Mouse (Mus musculus): ENCODE results near the gene Zfp853. TPM values are rescaled to one million over a fixed set of nuclear protein-coding genes. Genes with fewer than 3 reads are reported as not detected.

The Zfp853 gene
- polyA plus RNA-seq, 1 experiment from 2014 or later: 0.14 TPM

DNA sequence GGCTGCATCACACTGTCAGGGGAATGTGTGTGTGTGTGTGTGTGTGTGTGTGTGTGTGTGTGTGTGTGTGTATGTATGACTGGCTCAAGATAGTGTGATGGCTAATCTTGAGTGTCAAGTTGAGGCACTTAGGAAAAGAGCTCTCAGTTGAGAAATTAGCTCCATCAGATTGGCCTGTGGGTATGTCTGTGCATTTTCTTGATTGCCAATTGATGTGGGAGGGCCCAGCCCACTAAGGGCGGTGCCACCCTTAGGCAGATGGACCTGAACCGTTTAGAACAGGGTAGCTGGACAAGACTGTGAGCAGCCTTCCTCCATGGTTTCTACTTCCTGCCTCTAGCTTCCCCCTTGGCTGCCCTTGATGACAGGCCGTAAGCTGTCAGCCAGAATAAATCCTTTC lies 21.3 kb downstream of the Zfp853 start:
- Histone ChIP-seq H3K4me2 (ENCODE audit: low read length) (no peak overlapping the region), H3K27ac (no peak overlapping the region), H3K9ac (ENCODE audit: low read depth, low read length) (no peak overlapping the region), H3K4me1 (replicated peaks; ENCODE audit: insufficient read depth, low read length) (no peaks in the 10 kb centered on the region; the same call in 1 of the 2 replicates), H3K4me3 (replicated peaks; ENCODE audit: low read depth, low read length) (no peak overlapping the region), H3K9me3 (replicated peaks; ENCODE audit: low read length) (no peaks in the 10 kb centered on the region), H3K27me3 (ENCODE audit: insufficient read depth, low read length) (peaks cover 2% of the 10 kb centered on the region; the same call in 1 of the 2 replicates), H3K36me3 (ENCODE audit: insufficient read depth, low read length) (no peaks in the 10 kb centered on the region)
- DNase-seq (ENCODE audit: low spot score) (no peak), ATAC-seq (replicated peaks; ENCODE audit: low FRiP score, low read depth) (no peak)
- TF ChIP-seq CTCF (IDR thresholded peaks at IDR 0.05; ENCODE audit: low read depth): no peak
- WGBS: 61% methylated on average over 3 of the region's 3 CpGs

DNA sequence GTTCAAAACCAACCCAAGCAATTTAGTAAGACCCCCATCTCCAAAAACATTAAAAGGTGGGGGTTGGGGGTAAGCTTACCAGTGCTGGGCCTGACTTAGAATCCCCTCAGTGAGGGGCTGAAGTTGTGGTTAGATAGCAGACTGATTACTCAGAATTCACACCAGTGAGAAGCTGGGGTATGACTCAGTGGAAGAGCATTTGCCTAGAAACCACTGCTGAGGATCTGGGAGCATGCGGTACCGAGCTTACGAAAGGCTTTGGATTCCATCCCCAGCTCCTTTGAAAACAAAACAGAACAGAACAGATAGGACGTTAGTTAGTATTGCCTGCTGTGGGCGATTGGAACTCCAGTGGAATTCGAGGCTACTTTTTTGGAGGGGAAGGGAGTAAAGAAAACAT lies 21.8 kb downstream of the Zfp853 start:
- H3K9me3 ChIP-seq (replicated peaks; ENCODE audit: low read length): no peaks in the 10 kb centered on the region
- H3K9ac ChIP-seq (ENCODE audit: low read depth, low read length): no peak overlapping the region
- no peaks in the 10 kb centered on the region for H3K36me3 ChIP-seq (ENCODE audit: insufficient read depth, low read length)
- ATAC-seq (replicated peaks; ENCODE audit: low FRiP score, low read depth) (no peak), DNase-seq (ENCODE audit: low spot score) (no peak)
- no peaks in the 10 kb centered on the region; the same call in 1 of the 2 replicates for H3K4me1 ChIP-seq (replicated peaks; ENCODE audit: insufficient read depth, low read length)
- peaks cover 2% of the 10 kb centered on the region; the same call in 1 of the 2 replicates for H3K27me3 ChIP-seq (ENCODE audit: insufficient read depth, low read length)
- WGBS: 79% methylated on average over 6 of the region's 6 CpGs
- H3K4me3 ChIP-seq (replicated peaks; ENCODE audit: low read depth, low read length): no peak overlapping the region
- H3K27ac ChIP-seq: no peak overlapping the region
- no peak for TF ChIP-seq CTCF (IDR thresholded peaks at IDR 0.05; ENCODE audit: low read depth)
- H3K4me2 ChIP-seq (ENCODE audit: low read length): no peak overlapping the region

DNA sequence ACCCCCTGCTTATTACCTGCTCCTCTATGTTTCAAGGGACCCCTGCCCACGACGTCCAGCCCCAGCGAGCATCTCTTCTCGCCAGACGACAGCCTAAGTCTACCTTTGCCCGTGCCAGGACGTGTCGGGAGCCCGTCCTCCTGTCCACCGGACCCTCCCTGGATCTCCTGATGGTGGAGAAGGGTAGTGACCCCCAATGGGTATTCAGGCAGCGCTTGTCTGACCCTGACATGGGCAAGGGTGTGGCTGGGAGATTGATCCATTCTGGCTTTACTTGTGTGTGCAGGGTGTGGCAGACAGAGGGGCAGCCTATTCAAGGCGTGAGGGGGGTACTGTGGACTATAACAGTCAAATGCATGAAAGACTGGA lies 23.3 kb downstream of the Zfp853 start:
- H3K4me2 ChIP-seq (ENCODE audit: low read length): peak overlapping the region; percentile 96
- peak overlapping the region; percentile 97 for H3K4me3 ChIP-seq (replicated peaks; ENCODE audit: low read depth, low read length)
- ATAC-seq (replicated peaks; ENCODE audit: low FRiP score, low read depth) (no peak), DNase-seq (ENCODE audit: low spot score) (no peak)
- WGBS: 4% methylated on average over 12 of the region's 12 CpGs
- H3K27me3 ChIP-seq (ENCODE audit: insufficient read depth, low read length): no peaks in the 10 kb centered on the region; the same call in 1 of the 2 replicates
- H3K9ac ChIP-seq (ENCODE audit: low read depth, low read length): peak overlapping the region; percentile 88
- TF ChIP-seq CTCF (IDR thresholded peaks at IDR 0.05; ENCODE audit: low read depth): no peak
- no peaks in the 10 kb centered on the region for H3K9me3 ChIP-seq (replicated peaks; ENCODE audit: low read length)
- no peaks in the 10 kb centered on the region for H3K36me3 ChIP-seq (ENCODE audit: insufficient read depth, low read length)
- H3K27ac ChIP-seq: peak overlapping the region; percentile 81; the same call in 1 of the 2 replicates
- no peaks in the 10 kb centered on the region; the same call in 1 of the 2 replicates for H3K4me1 ChIP-seq (replicated peaks; ENCODE audit: insufficient read depth, low read length)

DNA sequence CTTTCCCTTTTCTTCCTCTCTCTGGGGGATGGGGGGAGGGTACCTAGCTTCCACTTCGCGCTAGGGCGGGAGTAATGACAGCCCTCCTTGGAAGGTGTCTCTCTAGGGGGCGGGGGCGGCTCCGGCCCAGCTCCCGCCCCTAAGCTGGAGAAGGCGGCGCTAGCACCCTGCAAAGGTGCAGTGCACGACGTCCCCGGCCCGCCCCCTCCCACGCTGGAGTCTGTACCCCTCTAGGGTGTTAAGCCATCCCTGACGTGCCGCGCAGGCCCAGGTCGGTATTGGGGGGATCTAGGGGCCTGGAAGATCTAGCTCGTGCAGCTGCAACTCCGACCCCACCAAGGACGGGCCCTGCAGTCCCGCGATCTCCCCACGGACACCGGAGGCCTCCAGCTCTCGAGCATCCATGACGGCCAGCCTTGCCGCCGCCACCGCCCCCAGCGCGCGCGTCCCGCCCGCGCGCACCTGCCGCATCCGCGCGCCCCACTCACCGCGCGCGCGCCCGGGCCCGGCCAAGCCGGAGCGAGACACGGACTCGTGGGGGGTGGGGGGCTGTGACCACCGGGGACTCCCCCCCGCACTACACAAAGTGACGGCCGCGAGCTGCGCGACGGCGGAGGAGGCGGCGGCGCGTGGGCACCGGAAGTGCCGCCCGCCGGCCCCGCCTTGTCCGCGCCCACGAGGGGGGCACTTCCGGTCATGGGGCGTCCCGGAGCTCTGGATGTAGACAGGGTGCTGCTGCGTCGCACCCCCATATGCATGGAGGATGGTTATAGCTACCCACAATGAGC lies 23.9 kb downstream of the Zfp853 start, which contains the start of gene Zfp316:
TSS of gene Zfp316 (minus strand) at position 660 of the 788 bp plus-strand sequence.
- Histone ChIP-seq H3K9ac (ENCODE audit: low read depth, low read length) (peak within 1 kb of the TSS; percentile 88), H3K4me1 (replicated peaks; ENCODE audit: insufficient read depth, low read length) (no peaks in the 10 kb centered on the region; the same call in 1 of the 2 replicates), H3K9me3 (replicated peaks; ENCODE audit: low read length) (no peaks in the 10 kb centered on the region), H3K36me3 (ENCODE audit: insufficient read depth, low read length) (no peaks in the 10 kb centered on the region), H3K4me2 (ENCODE audit: low read length) (peak within 1 kb of the TSS; percentile 96), H3K27me3 (ENCODE audit: insufficient read depth, low read length) (no peaks in the 10 kb centered on the region), H3K4me3 (replicated peaks; ENCODE audit: low read depth, low read length) (peak within 1 kb of the TSS; percentile 97), H3K27ac (peak within 1 kb of the TSS; percentile 81)
- 0 out of 2 replicates have a peak, but pooled peaks have one; percentile 4 for TF ChIP-seq CTCF (IDR thresholded peaks at IDR 0.05; ENCODE audit: low read depth)
- peak; percentile 85 for ATAC-seq (replicated peaks; ENCODE audit: low FRiP score, low read depth)
- WGBS: under 1% methylated on average over 69 of the region's 79 CpGs
- DNase-seq (ENCODE audit: low spot score): peak; percentile 73

DNA sequence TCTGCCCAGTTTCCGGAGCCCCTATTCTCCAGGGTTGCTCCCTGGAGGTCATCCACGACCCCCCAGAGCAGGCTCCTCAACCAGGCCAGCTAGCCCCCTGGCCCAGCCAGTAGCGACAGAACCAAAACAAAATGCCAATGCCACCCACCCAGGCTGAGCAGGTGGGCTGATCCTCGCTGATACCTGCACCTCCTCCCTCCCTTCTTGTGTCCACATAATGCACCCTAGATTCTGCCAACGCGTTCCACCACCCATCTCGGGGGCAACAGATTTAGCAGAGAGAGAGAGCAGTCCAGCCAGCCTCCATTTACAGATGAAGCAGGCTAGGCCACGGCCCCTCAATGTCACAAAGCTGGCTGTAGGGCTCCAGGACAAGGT lies 24.4 kb downstream of the Zfp853 start:
- Histone ChIP-seq H3K27ac (no peak overlapping the region), H3K9ac (ENCODE audit: low read depth, low read length) (peak overlapping the region; percentile 88), H3K9me3 (replicated peaks; ENCODE audit: low read length) (no peaks in the 10 kb centered on the region), H3K27me3 (ENCODE audit: insufficient read depth, low read length) (no peaks in the 10 kb centered on the region), H3K4me3 (replicated peaks; ENCODE audit: low read depth, low read length) (peak overlapping the region; percentile 97), H3K4me2 (ENCODE audit: low read length) (peak overlapping the region; percentile 96), H3K36me3 (ENCODE audit: insufficient read depth, low read length) (no peaks in the 10 kb centered on the region), H3K4me1 (replicated peaks; ENCODE audit: insufficient read depth, low read length) (no peaks in the 10 kb centered on the region; the same call in 1 of the 2 replicates)
- ATAC-seq (replicated peaks; ENCODE audit: low FRiP score, low read depth): no peak
- DNase-seq (ENCODE audit: low spot score): no peak
- WGBS: 27% methylated on average over 8 of the region's 8 CpGs
- no peak for TF ChIP-seq CTCF (IDR thresholded peaks at IDR 0.05; ENCODE audit: low read depth)

DNA sequence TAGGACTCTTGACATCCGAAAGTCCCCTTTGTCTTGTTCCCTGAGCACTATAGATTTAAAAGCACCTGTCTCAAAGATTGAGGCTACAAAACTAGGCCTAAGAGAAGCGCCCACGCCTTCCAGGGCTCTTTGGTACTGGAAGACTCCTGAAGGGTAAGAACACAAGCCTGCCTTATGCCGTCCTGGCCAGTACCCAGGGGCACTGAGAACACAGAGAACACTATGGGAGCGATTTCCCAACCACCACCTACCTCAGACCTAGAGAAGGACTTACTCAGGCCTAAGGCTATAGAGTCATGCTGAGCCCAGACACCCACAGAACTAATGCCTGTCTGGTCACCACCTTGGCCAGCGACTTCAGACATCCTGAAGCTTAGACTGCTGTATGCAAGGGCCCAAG lies 26.6 kb downstream of the Zfp853 start:
- no peak for TF ChIP-seq CTCF (IDR thresholded peaks at IDR 0.05; ENCODE audit: low read depth)
- Histone ChIP-seq H3K4me2 (ENCODE audit: low read length) (no peak overlapping the region), H3K9me3 (replicated peaks; ENCODE audit: low read length) (no peaks in the 10 kb centered on the region), H3K27ac (no peak overlapping the region), H3K9ac (ENCODE audit: low read depth, low read length) (no peak overlapping the region), H3K4me3 (replicated peaks; ENCODE audit: low read depth, low read length) (no peak overlapping the region), H3K36me3 (ENCODE audit: insufficient read depth, low read length) (0 out of 2 replicates have a peak, but pooled peaks cover 9% of the 10 kb centered on the region), H3K4me1 (replicated peaks; ENCODE audit: insufficient read depth, low read length) (no peaks in the 10 kb centered on the region; the same call in 1 of the 2 replicates), H3K27me3 (ENCODE audit: insufficient read depth, low read length) (no peaks in the 10 kb centered on the region)
- ATAC-seq (replicated peaks; ENCODE audit: low FRiP score, low read depth) (no peak), DNase-seq (ENCODE audit: low spot score) (no peak)
- WGBS: 91% methylated on average over 6 of the region's 6 CpGs
